Mouse (Mus musculus): ENCODE data around the gene Csrnp3.

- no peak for TF ChIP-seq CTCF (IDR thresholded peaks at IDR 0.05; ENCODE audit: low read depth)
- TF ChIP-seq EP300 (IDR thresholded peaks at IDR 0.05; ENCODE audit: low read depth), result no peak
These were observed 85.7 kb downstream of the Csrnp3 start for GRCm38 (mm10) chr2:65931313-65931712.

Measured in liver, postnatal 0 days (tissue).